Mouse (Mus musculus): ENCODE data around the gene Fpr-rs6. TPM values are rescaled to one million over a fixed set of nuclear protein-coding genes. Genes with fewer than 3 reads are reported as not detected.

Gene Fpr-rs6
- total RNA-seq (2018; cell fraction: chromatin; rRNA removed): not detected
- not detected for total RNA-seq (2018; cell fraction: cytosol; rRNA removed)
- not detected for total RNA-seq (2018; cell fraction: nucleus; rRNA removed)
- not detected in 3 replicates for polyA plus RNA-seq (2018)

DNA sequence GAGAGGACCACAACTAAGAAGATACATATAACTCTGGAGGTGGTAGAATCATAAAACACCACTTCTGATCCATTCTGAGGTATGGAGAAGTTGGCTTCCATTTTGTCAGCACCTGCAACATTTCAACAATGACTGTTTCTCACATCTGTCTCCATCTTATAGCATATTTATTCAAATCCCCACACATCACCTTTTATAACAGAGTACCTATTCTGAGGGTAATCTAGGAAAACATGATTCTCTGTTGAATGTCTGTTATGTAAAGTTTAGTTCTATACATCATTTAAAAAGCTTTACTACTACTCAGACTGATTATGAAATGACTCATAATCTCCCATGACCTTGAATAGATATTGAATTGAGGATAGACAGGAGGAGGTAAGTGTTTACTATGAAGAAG, at the start of gene Fpr-rs6:
TSS of gene Fpr-rs6 (minus strand) at position 101 of the 400 bp plus-strand sequence.
- no peak within 1 kb of the TSS for H3K27ac ChIP-seq

More for the DNA sequence above, at the start of gene Fpr-rs6:
- Histone ChIP-seq H3K79me2 (ENCODE audit: inconsistent target) (no peaks in the 10 kb centered on the region), H3K4me3 (ENCODE audit: inconsistent target) (no peak within 1 kb of the TSS), H3K36me3 (ENCODE audit: inconsistent target) (no peaks in the 10 kb centered on the region)

Other genes with a start within 250 kb of the Fpr-rs6 start
- not detected in 3 replicates for gene Vmn2r104, start 134.8 kb downstream of the Fpr-rs6 start, polyA plus RNA-seq (2018)
- not detected in 3 replicates for gene Fpr-rs7, start 68.9 kb downstream of the Fpr-rs6 start, polyA plus RNA-seq (2018)
- not detected in 3 replicates for gene Vmn2r105, start 52.0 kb upstream of the Fpr-rs6 start, polyA plus RNA-seq (2018)
- not detected in 3 replicates for gene Vmn2r106, start 102.5 kb upstream of the Fpr-rs6 start, polyA plus RNA-seq (2018)
- not detected in 3 replicates for gene Vmn2r107, start 162.1 kb upstream of the Fpr-rs6 start, polyA plus RNA-seq (2018)
- not detected in 3 replicates for gene Vmn1r224, start 231.0 kb upstream of the Fpr-rs6 start, polyA plus RNA-seq (2018)

All from macrophage (primary cell).